Mouse (Mus musculus): Measurements from ENCODE around the gene Bmp6. TPM values are rescaled to one million over a fixed set of nuclear protein-coding genes. Genes with fewer than 3 reads are reported as not detected.

The Bmp6 gene
- total and polyA plus RNA-seq, 2 experiments from 2014 or later: 3.6 to 14.5 TPM

DNA sequence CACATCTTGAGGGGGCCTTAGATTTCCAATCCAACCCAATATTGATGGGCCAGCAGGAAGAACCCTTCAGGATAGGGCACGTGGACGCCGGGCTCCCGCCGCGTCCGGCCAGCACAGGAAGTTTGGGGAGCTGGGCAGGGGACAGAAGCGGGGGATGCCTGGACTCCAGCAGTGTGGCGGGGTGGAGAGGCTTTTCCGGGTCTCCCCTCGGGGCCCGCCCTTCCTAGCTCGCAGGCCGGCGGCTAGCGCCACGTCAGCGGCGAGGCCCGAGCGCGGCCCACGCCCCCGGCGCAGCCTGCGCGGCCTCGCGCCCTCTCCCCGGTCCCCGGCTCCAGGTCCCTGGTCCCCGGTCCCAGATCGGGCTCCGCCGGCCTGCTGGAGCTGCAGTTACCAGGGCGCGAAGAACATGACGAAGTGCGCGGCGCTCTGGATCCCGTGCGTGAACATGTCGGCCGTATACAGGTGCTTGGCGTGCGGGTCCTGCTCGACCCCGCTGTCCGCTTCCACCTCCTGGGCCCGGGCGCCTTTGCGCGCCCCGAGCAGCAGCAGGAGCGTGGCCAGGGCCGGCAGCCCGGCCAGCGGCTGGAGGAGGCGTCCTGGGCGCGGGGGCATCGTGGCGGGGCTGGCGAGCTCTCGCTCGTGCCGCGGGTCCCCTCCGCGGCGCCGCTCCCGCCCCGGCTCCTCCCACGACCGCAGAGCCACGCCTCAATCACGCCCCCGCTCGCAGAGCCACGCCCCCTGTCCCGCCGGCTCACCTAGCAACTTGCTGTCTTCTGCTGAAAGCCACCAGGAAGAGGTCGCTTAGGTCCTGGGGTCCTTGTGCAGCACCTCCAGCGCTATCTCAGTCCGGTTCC, 183.1 kb downstream of the Bmp6 start:
- H3K27me3 ChIP-seq (ENCODE audit: insufficient read depth, low read length): no peaks in the 10 kb centered on the region
- peak; percentile 90 for ATAC-seq (ENCODE audit: low FRiP score)
- peaks cover 13% of the 10 kb centered on the region; the same call in 1 of the 2 replicates for H3K4me1 ChIP-seq (ENCODE audit: insufficient read depth, low read length)
- H3K36me3 ChIP-seq (ENCODE audit: insufficient read depth, low read length): no peaks in the 10 kb centered on the region
- under 1% methylated on average over 63 of the region's 87 CpGs for WGBS
- peak overlapping the region; percentile 83 for H3K9ac ChIP-seq (replicated peaks; ENCODE audit: low read length, poor library complexity, severe bottlenecking)
- peak overlapping the region; percentile 88 for H3K4me2 ChIP-seq (ENCODE audit: low read depth, low read length, poor library complexity, severe bottlenecking)
- peak overlapping the region; percentile 93 for H3K4me3 ChIP-seq (ENCODE audit: low read depth, low read length)
- no peak for TF ChIP-seq CTCF (IDR thresholded peaks at IDR 0.05)
- peak; percentile 68 for DNase-seq (ENCODE audit: low spot score)
- H3K27ac ChIP-seq (ENCODE audit: low read depth, low read length): peak overlapping the region; percentile 72
- no peaks in the 10 kb centered on the region for H3K9me3 ChIP-seq (ENCODE audit: low read length)

DNA sequence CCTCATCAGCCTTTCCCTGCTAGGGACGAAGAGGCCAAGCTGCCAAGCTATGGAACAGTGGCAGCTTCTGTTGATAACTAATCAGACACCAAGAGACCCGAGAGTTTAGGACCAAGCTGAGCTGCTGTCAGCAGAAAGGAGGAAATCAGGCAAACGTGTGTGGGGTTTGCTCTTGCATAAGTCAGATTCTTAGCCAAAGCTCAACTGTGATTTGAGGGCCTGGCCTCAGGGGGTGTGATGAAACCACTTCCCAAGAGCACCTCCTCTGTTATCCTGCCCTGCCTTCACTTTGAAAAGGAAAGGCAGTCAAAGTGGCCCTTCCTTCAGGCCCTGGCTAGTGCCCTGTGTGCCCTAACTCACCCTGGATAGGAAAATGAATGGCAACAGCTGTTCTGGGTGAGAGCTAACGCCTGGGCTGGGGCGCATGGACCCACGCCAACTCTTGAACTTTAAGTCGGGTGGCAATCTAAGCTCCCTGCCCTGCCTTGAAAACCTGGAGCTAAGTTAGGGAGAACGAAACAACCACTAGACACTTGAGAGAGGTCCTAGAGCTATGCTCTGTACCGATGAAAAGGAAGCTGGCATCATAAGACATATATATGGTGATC, 183.9 kb downstream of the Bmp6 start, which contains the start of gene Txndc5:
Gene Txndc5 (minus strand): TSS at position 138 of the 608 bp plus-strand sequence.
- 58% methylated on average over 9 of the region's 9 CpGs for WGBS
- no peaks in the 10 kb centered on the region for H3K9me3 ChIP-seq (ENCODE audit: low read length)
- peak within 1 kb of the TSS; percentile 88 for H3K4me2 ChIP-seq (ENCODE audit: low read depth, low read length, poor library complexity, severe bottlenecking)
- peak within 1 kb of the TSS; percentile 93 for H3K4me3 ChIP-seq (ENCODE audit: low read depth, low read length)
- ATAC-seq (ENCODE audit: low FRiP score): no peak
- H3K27ac ChIP-seq (ENCODE audit: low read depth, low read length): peak within 1 kb of the TSS; percentile 72
- H3K36me3 ChIP-seq (ENCODE audit: insufficient read depth, low read length): no peaks in the 10 kb centered on the region
- no peak for TF ChIP-seq CTCF (IDR thresholded peaks at IDR 0.05)
- DNase-seq (ENCODE audit: low spot score): no peak
- H3K9ac ChIP-seq (replicated peaks; ENCODE audit: low read length, poor library complexity, severe bottlenecking): peak within 1 kb of the TSS; percentile 83
- H3K27me3 ChIP-seq (ENCODE audit: insufficient read depth, low read length): no peaks in the 10 kb centered on the region
- H3K4me1 ChIP-seq (ENCODE audit: insufficient read depth, low read length): peaks cover 13% of the 10 kb centered on the region; the same call in 1 of the 2 replicates

DNA sequence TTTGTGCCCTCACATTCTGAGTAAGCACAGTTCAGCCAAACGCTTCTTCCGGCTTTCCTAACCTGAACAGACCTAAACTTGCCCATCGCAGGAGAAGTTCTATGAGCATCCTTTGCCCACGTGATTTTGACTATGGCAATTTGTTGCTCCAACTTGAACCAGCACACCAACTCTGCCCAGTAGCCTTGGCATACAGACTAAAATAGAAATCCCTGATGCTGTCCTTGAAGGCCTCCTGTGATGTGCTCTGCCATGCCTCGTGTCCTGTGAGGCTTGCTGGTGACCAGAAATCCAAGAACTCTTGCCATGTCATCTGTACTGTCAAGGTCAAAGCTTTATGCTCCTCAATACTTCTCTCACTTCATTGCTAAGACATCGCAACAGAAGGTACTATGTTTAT, 184.7 kb downstream of the Bmp6 start:
- no peak for TF ChIP-seq CTCF (IDR thresholded peaks at IDR 0.05)
- Histone ChIP-seq H3K9me3 (ENCODE audit: low read length) (no peaks in the 10 kb centered on the region), H3K27ac (ENCODE audit: low read depth, low read length) (no peak overlapping the region), H3K36me3 (ENCODE audit: insufficient read depth, low read length) (no peaks in the 10 kb centered on the region), H3K4me2 (ENCODE audit: low read depth, low read length, poor library complexity, severe bottlenecking) (no peak overlapping the region), H3K27me3 (ENCODE audit: insufficient read depth, low read length) (no peaks in the 10 kb centered on the region), H3K9ac (replicated peaks; ENCODE audit: low read length, poor library complexity, severe bottlenecking) (no peak overlapping the region), H3K4me1 (ENCODE audit: insufficient read depth, low read length) (peaks cover 13% of the 10 kb centered on the region; the same call in 1 of the 2 replicates), H3K4me3 (ENCODE audit: low read depth, low read length) (no peak overlapping the region)
- 91% methylated on average over 6 of the region's 6 CpGs for WGBS
- DNase-seq (ENCODE audit: low spot score) (no peak), ATAC-seq (ENCODE audit: low FRiP score) (no peak)

DNA sequence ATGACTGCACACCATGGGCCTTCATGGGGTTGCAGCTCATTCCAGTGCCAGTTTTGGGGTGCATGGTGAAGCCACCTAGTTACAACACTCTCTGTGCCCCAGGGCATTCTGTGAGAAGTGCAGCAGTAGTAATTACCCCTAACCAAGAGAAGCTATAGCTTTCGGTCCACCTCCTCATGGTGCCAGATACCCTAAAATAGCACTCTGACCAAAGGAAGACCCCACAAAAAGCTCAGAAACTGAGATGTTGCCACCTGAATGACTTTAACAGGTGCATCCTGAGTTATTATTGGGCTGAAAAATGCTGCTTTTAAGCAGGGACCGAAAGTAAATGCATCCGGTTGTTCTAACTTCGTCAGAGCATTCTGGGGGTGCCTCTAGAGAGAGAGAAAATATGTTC, 186.6 kb downstream of the Bmp6 start:
- Histone ChIP-seq H3K9me3 (ENCODE audit: low read length) (no peaks in the 10 kb centered on the region), H3K4me2 (ENCODE audit: low read depth, low read length, poor library complexity, severe bottlenecking) (no peak overlapping the region), H3K4me1 (ENCODE audit: insufficient read depth, low read length) (peaks cover 8% of the 10 kb centered on the region; the same call in 1 of the 2 replicates), H3K27me3 (ENCODE audit: insufficient read depth, low read length) (no peaks in the 10 kb centered on the region), H3K36me3 (ENCODE audit: insufficient read depth, low read length) (no peaks in the 10 kb centered on the region), H3K27ac (ENCODE audit: low read depth, low read length) (no peak overlapping the region), H3K4me3 (ENCODE audit: low read depth, low read length) (no peak overlapping the region), H3K9ac (replicated peaks; ENCODE audit: low read length, poor library complexity, severe bottlenecking) (no peak overlapping the region)
- no peak for TF ChIP-seq CTCF (IDR thresholded peaks at IDR 0.05)
- ATAC-seq (ENCODE audit: low FRiP score) (no peak), DNase-seq (ENCODE audit: low spot score) (no peak)
- 95% methylated on average over 4 of the region's 4 CpGs for WGBS

DNA sequence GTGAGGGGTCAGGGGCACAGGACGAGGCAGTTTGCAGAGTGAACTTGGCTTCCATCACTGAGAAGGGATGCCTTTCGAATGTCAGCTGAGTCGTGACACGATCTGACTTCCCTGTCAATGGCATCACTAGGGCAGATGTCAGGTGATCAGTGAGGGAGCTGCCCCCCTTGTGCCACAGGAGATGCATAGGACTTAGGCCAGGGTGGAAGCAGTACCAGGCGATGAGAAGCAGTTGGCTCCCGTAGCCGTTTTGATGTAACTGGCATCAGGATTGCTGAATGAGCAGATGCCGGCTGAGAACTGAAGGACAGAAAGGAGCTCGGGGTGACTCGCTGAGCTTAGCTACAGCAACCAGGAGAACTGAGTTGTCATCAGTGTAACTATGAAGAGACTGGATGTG, 188.6 kb downstream of the Bmp6 start:
- H3K4me3 ChIP-seq (ENCODE audit: low read depth, low read length): no peak overlapping the region
- WGBS: 89% methylated on average over 10 of the region's 10 CpGs
- H3K27me3 ChIP-seq (ENCODE audit: insufficient read depth, low read length): no peaks in the 10 kb centered on the region
- H3K9ac ChIP-seq (replicated peaks; ENCODE audit: low read length, poor library complexity, severe bottlenecking): no peak overlapping the region
- no peaks in the 10 kb centered on the region for H3K9me3 ChIP-seq (ENCODE audit: low read length)
- H3K36me3 ChIP-seq (ENCODE audit: insufficient read depth, low read length): no peaks in the 10 kb centered on the region
- ATAC-seq (ENCODE audit: low FRiP score) (no peak), DNase-seq (ENCODE audit: low spot score) (no peak)
- no peaks in the 10 kb centered on the region for H3K4me1 ChIP-seq (ENCODE audit: insufficient read depth, low read length)
- H3K27ac ChIP-seq (ENCODE audit: low read depth, low read length): no peak overlapping the region
- no peak for TF ChIP-seq CTCF (IDR thresholded peaks at IDR 0.05)
- H3K4me2 ChIP-seq (ENCODE audit: low read depth, low read length, poor library complexity, severe bottlenecking): no peak overlapping the region

DNA sequence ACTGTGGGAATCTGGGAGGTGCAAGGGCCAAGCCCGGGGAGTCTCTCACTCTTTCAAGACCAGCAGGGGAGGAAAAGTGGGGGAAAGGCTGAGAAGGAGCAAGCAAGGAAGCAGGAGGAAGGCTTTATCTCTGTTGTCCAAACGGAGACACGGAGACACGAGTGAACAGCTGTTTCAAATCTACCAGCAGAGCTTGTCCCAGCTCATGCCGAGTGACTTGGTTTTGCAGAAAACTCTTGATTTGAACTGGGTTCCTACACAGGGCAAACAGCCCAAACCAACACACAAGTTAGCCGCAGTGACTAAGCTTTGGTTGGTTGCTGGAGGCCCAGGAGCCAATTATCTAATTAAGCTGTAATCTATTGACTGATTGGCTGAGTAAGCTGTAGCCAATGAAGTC, 189.1 kb downstream of the Bmp6 start:
- H3K4me2 ChIP-seq (ENCODE audit: low read depth, low read length, poor library complexity, severe bottlenecking): no peak overlapping the region
- no peaks in the 10 kb centered on the region for H3K27me3 ChIP-seq (ENCODE audit: insufficient read depth, low read length)
- ATAC-seq (ENCODE audit: low FRiP score) (no peak), DNase-seq (ENCODE audit: low spot score) (no peak)
- H3K4me1 ChIP-seq (ENCODE audit: insufficient read depth, low read length): no peaks in the 10 kb centered on the region
- H3K9me3 ChIP-seq (ENCODE audit: low read length): no peaks in the 10 kb centered on the region
- H3K9ac ChIP-seq (replicated peaks; ENCODE audit: low read length, poor library complexity, severe bottlenecking): no peak overlapping the region
- H3K4me3 ChIP-seq (ENCODE audit: low read depth, low read length): no peak overlapping the region
- no peaks in the 10 kb centered on the region for H3K36me3 ChIP-seq (ENCODE audit: insufficient read depth, low read length)
- 72% methylated on average over 6 of the region's 6 CpGs for WGBS
- H3K27ac ChIP-seq (ENCODE audit: low read depth, low read length): no peak overlapping the region
- no peak for TF ChIP-seq CTCF (IDR thresholded peaks at IDR 0.05)
